Mouse (Mus musculus): ENCODE measurements at regions not wholly inside any gene's neighbourhood (a gene's known extent, or its start where the extent isn't known, plus 50 kb on each side); places are given as distances from the start of the nearest gene placed in this dataset.

DNA sequence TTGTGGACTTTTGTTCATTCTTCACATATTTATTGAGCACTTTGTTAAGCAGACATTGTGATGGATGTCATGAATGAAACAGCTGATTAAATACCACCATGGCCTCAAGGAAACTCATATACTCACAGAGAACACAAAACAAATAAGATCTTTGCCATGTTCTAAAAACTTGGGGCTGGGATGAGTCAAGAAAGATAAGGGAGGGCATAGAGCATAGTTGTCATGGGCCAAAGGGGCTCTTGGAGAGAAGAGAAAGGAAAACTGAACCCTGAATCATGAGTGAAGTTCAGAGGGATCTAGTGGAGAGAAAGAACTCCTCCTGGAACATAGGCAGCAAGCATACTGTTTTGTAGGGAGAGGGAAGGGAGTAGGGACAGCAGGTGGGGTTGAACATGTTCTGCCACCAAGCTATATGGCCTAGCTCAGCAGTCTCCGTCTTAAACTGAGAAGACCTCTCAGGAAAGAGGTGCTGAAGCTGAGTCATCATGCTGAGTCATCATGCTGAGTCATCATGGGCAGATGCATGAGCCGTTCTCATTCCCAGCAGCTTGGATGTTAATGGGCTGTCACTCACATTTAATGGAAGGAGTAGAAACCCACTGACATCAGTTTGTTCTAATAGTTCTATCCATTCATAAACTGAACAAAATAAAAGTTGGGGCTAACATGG lies 69.6 kb downstream of the Cetn3 start:
- DNase-seq (ENCODE audit: low spot score) = no peak

DNA sequence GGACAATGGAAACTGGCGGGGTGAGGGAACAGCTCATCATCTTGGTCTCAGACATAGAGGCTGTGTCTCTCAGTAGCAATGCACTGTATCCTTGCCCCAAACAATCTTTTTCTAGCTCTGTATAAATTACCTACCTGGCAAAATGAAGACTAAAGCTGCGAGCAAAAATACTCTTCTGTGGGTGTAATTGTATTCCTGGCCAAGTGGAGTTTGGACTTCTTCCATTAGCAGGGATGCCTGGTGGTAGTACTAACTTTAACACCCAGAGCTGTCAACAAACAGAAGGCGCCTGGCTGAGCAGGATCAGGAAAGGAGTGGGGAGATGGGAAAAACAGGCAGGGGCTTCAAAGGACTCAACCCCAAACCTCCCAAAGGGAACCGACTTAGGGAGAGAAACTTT lies 73.2 kb downstream of the Cetn3 start:
- no peak for DNase-seq (ENCODE audit: low spot score)

DNA sequence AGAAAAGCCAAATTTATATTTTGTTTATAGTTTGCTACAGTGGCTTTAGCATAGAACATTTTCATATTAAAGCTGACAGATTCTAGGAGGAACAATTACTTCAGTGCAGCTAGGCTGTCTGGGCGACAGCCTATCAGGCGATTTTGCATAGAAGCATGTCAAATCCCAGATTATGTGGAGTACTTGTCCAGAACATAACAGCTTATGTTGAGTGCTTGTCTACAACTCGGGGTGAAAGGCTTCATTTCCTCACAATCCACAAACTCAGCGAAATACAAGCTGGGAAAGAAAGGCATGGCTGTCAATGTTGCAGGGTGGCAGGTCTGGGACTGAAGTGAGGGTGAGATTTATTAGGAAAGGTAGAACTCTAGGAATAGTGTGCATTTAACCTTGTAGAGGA lies 77.8 kb downstream of the Cetn3 start:
- no peak for DNase-seq (ENCODE audit: low spot score)

DNA sequence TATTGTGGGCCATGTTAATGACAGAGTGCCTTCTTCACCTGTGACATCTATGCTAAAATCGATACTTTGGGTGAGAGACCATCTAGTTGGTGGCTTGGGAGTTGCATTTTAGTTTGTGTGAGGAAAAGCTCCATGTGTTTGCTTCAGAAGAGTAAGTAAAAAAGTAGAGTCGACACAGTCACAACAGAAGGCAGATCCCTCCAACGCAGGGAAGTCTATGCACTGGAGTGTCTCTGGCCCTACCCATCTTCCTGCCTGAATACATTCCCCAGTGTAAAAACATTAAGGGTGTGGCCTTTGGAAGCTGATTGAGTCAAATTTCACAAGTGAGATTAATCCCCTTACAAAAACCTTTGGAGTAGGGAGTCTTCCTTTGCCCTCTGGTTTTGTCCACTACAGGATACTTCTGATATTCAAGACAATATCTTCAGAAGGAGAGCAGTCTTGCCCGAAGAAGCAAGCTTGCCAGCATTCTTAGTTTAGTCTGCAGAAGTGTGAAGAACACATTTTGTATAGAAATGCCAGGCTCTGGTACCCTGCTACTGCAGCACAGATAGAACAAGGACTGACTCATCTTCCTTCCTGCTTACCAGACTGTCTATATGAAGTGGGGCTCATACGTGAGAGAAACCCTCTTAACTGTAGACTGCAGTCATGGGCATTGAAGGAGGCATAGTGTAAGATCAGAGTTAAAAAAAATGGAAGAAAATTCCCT lies 79.2 kb downstream of the Cetn3 start:
- no peak for DNase-seq (ENCODE audit: low spot score)

GRCm38 (mm10) chr13:81871226-81871625 lies 88.3 kb downstream of the Cetn3 start:
- DNase-seq (ENCODE audit: low spot score) = no peak

GRCm38 (mm10) chr13:81885879-81886278 lies 103.0 kb downstream of the Cetn3 start:
- DNase-seq (ENCODE audit: low spot score) = no peak

GRCm38 (mm10) chr13:81930266-81930665 lies 147.4 kb downstream of the Cetn3 start:
- no peak for DNase-seq (ENCODE audit: low spot score)

DNA sequence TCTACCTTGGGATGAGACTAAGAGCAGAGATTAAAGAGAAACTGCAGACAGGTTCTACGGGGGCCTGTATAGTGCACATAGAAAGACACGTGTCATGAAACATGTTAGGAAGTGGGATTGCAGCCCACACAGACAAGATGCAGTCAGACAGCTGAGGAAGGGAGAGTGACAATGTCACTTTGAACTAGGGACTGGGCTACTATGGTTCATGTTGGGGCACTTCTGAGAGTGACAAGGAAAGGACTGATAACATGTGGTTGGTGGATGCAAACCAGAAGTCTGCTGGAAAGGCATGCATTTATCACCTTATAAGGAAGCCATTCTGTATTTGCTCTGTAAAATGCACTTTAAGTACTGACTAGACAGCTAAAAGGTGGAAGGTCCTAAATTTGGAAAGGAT lies 148.3 kb downstream of the Cetn3 start:
- no peak for DNase-seq (ENCODE audit: low spot score)

GRCm38 (mm10) chr13:81937061-81937460 lies 154.2 kb downstream of the Cetn3 start:
- no peak for DNase-seq (ENCODE audit: low spot score)

DNA sequence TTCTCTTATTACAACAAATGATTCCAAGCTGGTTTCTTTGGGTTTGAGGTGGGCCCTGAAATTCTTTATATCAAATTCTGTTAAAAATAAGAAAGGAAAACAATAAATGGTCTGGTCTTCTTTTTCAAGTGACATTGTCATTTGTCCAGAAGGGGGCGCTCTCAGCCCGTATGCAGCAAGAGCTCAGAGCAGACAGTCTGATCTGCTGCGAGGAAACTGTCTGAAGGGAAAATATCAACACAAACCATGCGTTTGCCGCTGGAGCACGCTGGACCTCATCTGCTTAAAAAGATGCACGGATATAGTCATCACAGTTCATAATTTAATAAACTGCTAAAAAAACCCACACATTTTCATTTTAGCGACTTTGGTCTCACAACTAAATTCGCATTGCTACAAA lies 161.2 kb downstream of the Cetn3 start:
- peak; percentile 4 for DNase-seq (ENCODE audit: low spot score)

- DNase-seq (ENCODE audit: low spot score) = no peak
Measured at GRCm38 (mm10) chr13:81944469-81944868, 161.6 kb downstream of the Cetn3 start.

- DNase-seq (ENCODE audit: low spot score) = no peak
Measured at GRCm38 (mm10) chr13:81945741-81946140, 162.9 kb downstream of the Cetn3 start.

DNA sequence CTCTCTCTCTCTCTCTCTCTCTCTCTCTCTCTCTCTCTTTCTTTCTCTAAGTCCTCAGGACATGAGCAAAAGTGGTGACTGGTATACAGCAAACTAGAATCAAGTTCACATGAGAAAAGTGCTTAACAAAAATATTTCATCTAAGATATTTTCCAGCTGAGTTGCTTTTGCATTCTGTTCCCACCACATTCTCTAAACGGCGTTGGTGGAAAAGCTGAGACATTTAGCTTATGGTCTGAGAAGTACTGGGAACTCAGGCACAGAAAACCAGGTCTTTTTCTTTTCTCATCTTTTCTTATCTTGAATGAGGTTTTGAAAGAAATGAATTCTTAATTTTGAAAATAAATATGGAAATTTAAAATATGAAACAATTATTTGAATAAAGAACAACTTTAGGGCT lies 182.6 kb downstream of the Cetn3 start:
- DNase-seq (ENCODE audit: low spot score) = no peak

DNA sequence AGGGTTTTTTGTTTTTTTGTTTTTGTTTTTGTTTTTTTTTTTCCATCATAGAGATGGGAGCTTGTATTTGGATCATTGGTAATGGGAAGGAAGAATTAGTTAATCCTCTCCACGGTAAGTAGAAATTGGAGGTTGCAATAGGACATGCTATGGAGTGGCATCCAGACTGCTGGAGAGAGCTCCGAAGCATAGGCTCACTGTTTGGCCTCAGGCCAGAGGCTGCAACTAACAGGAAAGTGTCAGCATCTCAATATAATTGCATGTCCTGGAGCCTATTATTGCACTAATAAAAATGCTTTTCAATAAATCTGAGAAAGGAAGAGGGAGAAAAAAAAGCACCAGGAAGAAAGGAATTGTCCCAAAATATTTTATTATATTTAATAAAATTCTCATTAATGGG lies 193.0 kb downstream of the Cetn3 start:
- no peak for DNase-seq (ENCODE audit: low spot score)

- DNase-seq (ENCODE audit: low spot score) = no peak
Measured at GRCm38 (mm10) chr13:81978003-81978402, 195.1 kb downstream of the Cetn3 start.

DNA sequence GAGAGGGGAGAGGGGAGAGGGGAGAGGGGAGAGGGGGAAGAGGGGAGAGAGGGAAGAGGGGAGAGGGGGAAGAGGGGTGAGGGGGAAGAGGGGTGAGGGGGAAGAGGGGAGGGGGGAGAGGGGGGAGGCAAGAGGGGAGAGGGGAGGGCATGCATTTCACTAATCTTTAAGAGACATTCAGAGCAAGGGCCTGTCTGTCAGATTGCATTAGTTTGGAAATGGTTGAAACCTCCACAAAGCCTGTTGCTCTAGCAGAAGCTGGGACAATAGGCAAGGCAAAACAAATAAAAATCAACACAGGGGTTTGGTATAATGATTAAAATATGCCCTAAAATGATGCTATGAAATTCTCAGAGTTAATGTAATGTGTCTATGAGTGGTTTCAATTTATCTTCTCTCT lies 196.4 kb downstream of the Cetn3 start:
- DNase-seq (ENCODE audit: low spot score) = no peak

GRCm38 (mm10) chr13:81980094-81980493 lies 197.2 kb downstream of the Cetn3 start:
- DNase-seq (ENCODE audit: low spot score) = no peak

DNA sequence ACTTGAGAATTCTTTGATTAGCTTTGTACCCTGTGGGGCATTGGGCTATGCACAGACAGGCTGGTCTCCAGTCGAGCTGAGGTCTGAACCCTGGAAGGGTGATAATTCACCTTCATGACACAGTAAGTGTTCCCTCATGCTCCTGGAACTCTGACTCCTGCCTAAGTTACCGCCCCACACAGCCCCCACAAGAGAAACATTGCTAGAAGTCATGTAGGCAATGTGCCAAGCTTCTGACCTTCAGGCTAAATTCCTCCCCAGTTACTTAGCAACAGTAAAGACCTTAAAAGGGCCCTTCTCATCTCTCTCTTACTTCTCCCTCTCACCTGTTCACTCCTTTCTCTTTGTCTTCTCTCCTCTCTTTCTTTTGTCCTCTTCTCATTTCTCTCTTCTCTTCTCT lies 199.6 kb downstream of the Cetn3 start:
- no peak for DNase-seq (ENCODE audit: low spot score)

- no peak for DNase-seq (ENCODE audit: low spot score)
Measured at GRCm38 (mm10) chr13:82000681-82001212, 217.9 kb downstream of the Cetn3 start.

DNA sequence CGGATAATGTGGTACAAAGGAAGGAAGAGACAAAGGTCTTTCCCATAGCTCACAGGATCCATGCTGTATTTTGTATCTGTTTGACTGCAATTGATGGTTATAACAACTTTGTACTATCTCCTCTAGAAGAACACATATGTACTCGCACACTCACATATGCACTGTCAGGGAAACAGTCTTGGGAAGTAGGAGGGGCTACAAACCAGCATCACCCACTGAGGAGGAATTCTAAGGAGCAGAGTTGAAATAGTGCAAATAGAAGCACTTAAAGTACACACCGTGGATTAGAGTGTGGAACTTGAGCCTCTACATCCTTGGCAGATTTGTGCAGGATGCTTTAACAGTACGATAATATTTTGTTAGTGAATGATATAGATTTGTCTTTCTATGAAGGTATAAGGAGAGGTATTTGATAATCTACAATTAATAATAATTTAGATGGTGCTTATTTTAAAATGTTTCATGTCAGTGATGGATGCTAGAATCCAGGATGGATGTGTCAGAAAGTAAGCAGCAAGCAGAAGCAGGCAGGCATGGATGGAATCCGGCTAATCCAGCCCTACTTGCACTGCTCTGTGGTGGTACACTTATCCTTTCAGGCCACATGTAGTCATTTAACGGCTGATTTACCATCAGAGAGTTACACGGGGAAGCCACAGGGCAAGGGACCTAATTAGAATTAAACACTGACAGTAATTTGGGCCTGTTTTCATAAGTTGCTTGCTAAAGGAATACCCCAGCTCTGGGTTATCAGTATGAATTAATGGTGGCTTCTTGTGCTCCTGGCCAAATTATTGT lies 223.3 kb downstream of the Cetn3 start:
- DNase-seq (ENCODE audit: low spot score) = no peak

GRCm38 (mm10) chr13:82007222-82007621 lies 224.3 kb downstream of the Cetn3 start:
- no peak for DNase-seq (ENCODE audit: low spot score)

- DNase-seq (ENCODE audit: low spot score) = no peak
Measured at GRCm38 (mm10) chr13:82039623-82040022, 256.7 kb downstream of the Cetn3 start.

Measured in T-cell, adult 2 months (primary cell).